Mouse (Mus musculus) right cerebral cortex, postnatal 36 days (tissue): ENCODE data around the gene Uap1.

Experiments used
- DNase-seq, 2 experiments: peaks; one replicate each; pipeline ENCODE4 v3.0.0; 2022; ENCODE audit warnings: low spot score in 2 of 2, mixed read lengths in 1 of 2

Gene Uap1

DNA sequence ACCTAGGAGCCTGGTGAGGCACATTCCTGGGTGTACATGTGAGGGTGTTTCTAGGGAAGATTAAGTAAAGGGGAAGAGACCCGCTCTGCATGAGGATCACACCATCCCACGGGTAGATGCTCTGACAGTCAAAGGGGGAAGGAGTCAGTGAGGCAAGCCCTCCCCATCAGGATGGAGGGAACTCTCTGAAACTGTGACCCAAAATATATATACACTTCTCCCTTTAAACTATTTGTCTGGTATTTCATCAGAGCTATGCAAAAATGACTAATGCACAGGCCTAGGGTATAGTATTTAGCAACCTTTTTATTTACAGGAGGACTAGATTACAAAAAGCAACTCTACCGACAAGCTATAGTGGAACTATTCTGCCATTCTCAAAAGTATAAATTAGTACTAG lies 9.8 kb downstream of the Uap1 start:
- no peak for DNase-seq

GRCm38 (mm10) chr1:170164053-170164614 lies 10.6 kb downstream of the Uap1 start:
- DNase-seq, result no peak

GRCm38 (mm10) chr1:170163398-170163943 lies 11.3 kb downstream of the Uap1 start:
- DNase-seq, result no peak

GRCm38 (mm10) chr1:170161852-170162251 lies 12.9 kb downstream of the Uap1 start:
- DNase-seq, result no peak

- DNase-seq, result no peak
Observed at GRCm38 (mm10) chr1:170160397-170160938, 14.3 kb downstream of the Uap1 start.

DNA sequence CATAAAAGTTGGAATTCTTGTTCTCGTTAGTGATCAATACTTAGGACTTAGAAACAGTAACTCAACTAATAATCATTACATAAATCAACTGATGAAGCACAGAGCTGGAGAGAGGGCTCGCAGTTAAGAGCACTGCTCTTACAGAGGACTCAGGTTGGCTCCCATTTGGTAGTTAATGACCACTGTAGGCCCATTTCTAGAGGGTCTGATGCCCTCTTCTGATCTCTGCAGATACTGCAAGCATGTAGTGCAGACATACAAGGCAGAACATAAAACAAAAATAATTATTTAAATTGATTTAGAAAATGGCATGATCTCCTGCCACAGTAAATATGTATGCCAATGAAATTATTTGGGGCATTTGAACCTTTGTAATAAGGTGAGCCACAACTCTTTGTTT lies 15.1 kb downstream of the Uap1 start:
- DNase-seq, result no peak

DNA sequence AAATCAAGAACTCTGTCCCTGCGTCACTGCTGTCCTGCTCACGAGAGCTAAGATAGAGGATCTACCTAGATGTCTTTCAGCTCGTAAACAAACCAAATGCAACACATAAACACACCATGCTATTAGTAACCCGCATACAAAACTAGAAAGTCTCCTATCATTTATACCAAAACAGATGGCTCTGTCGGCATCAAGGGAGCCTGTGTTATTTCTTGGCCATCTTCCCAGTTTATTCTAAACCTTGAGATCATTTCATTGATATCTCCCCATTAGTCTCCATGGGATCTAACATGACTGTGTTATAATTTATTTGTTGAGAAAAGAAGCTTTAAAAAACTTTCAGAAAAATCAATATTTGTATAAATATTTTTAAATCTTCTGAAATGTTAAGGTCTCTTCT lies 19.0 kb downstream of the Uap1 start:
- DNase-seq, result no peak

DNA sequence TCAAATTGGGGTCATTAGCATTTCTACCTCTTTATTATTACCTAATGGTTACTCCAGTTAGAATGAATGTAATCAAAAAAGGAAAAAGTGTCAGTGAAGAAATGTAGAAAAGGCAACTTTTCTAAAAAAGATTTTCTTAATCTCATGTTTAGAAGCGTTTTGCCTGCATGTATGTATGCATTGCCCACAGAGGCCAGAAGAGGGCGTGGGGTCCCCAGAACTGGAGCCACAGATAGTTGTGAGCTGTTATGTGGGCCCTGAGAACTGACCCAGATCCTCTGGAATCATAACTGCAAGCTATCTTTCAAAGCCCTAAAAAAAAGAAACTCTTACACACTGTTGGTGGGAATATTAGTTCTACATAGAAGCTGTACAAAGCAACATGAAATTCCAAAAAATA lies 19.5 kb downstream of the Uap1 start:
- no peak for DNase-seq

DNA sequence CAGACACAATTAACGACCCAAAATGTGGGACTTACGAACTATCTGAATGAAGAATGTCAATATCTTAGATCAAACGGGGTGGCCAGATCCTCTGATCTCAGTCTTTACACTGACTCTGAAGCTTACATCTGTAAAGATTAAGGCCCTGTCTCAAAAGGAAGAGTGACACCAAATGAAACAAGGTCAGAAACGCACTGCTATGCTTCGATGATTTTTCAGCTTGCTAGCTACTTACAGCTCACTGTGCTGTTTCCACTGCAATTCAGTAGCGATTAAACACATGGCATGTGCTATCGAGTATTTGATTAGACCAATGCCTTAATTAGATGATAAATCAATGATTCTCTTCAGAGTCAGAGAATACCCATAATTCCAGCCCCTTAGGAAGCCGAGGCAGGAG lies 20.8 kb downstream of the Uap1 start:
- DNase-seq, result no peak

DNA sequence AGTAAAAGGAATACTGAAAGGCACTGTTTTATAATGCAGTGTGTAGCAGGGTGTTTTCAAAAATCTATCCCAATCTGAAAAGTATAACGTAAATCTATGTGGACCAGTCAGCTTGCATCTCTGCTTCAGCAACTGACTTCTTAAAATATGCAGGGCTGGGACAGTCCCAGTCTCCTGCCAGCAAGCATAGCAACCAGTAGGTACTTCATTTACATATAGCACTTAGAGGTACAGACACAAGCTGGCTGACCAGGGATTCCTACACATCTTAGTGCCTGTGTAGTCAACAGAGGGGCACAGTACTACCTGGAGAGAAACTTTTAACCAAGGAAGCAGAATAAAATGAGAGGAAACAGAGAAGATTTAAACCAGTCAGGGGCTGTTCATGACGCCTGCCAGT lies 22.2 kb downstream of the Uap1 start:
- DNase-seq, result no peak

DNA sequence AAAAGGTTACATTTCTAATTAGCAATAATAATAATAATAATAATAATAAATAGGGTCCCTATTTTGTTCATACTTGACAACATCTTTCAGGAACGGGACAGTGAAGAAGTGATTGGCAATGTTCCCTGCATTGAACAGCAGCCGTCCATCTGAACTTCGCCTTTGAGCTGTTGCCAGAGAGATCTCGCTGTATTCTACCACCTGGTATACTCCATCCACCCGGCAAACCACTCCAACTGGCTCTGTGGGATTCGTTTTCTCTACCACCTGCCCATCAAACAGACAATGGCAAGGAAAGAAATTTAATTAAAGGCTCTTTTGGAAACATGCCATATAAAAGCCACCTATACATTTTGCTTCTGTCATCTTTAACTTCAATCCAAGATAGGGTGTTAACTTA lies 23.9 kb downstream of the Uap1 start:
- no peak for DNase-seq

- DNase-seq, result no peak
Observed at GRCm38 (mm10) chr1:170149756-170150155, 25.0 kb downstream of the Uap1 start.

DNA sequence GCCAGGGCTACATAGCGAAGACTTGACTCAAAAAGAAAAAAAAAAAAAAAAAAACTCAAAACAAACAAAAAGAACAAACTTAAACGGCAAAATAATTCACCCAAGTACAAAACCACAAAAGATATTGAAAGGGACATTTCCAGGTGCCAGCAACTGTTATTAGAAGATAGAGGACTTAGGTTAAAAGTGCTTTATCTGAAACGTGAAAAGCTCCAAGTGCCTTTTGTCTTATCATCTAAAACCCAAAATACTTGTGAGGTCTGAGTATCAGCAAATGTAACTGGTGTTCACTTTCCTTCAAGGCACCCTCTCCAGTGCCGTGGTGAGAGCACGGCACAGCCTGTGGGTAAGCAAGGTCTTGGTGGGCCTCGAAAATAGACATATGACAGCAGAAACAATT lies 26.2 kb downstream of the Uap1 start:
- no peak for DNase-seq

GRCm38 (mm10) chr1:170147651-170148448 lies 26.9 kb downstream of the Uap1 start:
- DNase-seq, result no peak

- DNase-seq, result no peak
Observed at GRCm38 (mm10) chr1:170145606-170146005, 29.2 kb downstream of the Uap1 start.

- DNase-seq, result no peak
Observed at GRCm38 (mm10) chr1:170142256-170142871, 32.4 kb downstream of the Uap1 start.

DNA sequence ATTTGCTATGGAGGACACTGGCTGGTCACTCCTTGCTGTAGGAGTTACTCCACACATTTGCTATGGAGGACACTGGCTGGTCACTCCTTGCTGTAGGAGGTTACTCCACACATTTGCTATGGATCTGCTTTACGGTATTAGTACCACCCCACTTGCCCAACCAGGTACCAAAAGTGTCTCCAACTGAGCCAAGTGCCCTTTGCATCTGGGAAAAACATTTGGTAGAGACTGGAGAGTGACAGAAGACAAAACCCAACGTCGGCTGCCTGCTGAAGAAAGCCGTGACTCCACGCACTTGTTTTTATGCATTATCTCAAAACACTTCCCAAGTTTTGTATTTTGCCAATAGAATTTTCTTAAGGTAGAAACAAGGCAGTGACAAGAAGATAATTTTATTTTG lies 33.1 kb downstream of the Uap1 start:
- DNase-seq, result no peak

GRCm38 (mm10) chr1:170136351-170137009 lies 38.3 kb downstream of the Uap1 start:
- peak; percentile 53 to 58 for DNase-seq

GRCm38 (mm10) chr1:170134264-170134663 lies 40.5 kb downstream of the Uap1 start:
- DNase-seq, result no peak

DNA sequence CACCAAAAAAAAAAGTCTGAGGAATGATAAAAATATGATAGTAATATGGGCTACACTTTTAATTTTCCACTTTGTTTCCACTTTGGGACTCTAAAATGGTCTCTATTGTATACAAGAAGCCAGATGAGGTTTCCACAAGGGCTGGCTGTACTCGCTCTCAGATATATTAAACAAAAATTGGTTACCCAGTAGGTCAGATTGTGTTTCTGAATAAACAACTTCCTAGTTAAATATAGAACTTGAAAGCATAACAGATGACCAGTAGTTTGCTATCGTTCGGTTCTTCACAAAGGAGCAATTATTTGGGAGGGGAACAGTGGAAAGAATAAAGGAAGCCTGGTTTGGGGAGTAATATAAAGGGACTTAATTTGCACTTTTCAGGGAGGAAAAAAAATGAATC lies 43.8 kb downstream of the Uap1 start:
- no peak for DNase-seq

- no peak for DNase-seq
Observed at GRCm38 (mm10) chr1:170124644-170125043, 50.1 kb downstream of the Uap1 start.

GRCm38 (mm10) chr1:170113616-170114015 lies 61.1 kb downstream of the Uap1 start:
- DNase-seq, result no peak
